ENCODE assay signal across 8 mouse cellular contexts in genomic region chr13:23449235-23450095, GRCm38 (mm10). TPM values are rescaled to one million over a fixed set of nuclear protein-coding genes. Genes with fewer than 3 reads are reported as not detected.
A peak's percentile ranks its signal among the peaks of the same experiment; 100 is the strongest.
DNase-seq lines count a peak whose midpoint lies in the region; ATAC-seq lines count a peak whose summit lies in the region.

No protein-coding gene starts in this region.

- H3K36me3 ChIP-seq in hindbrain, embryonic 11.5 days (ENCODE audit: control insufficient read depth, insufficient read depth, low read length), result no peaks in the 10 kb centered on the region
- no peaks in the 10 kb centered on the region for H3K36me3 ChIP-seq in midbrain, embryonic 16.5 days (ENCODE audit: control insufficient read depth, insufficient read depth, low read length)

- 1% methylated on average over 24 of the region's 24 CpGs for WGBS in hindbrain, embryonic 11.5 days
- under 1% methylated on average over 24 of the region's 24 CpGs for WGBS in midbrain, embryonic 16.5 days

- no peaks in the 10 kb centered on the region for H3K9me3 ChIP-seq in hindbrain, embryonic 11.5 days (ENCODE audit: control insufficient read depth, low read length)
- no peaks in the 10 kb centered on the region for H3K9me3 ChIP-seq in midbrain, embryonic 16.5 days (replicated peaks; ENCODE audit: control insufficient read depth, low read length, poor library complexity, severe bottlenecking)

- no peaks in the 10 kb centered on the region for H3K27me3 ChIP-seq in hindbrain, embryonic 11.5 days (ENCODE audit: control insufficient read depth, insufficient read depth, low read length)
- H3K27me3 ChIP-seq in midbrain, embryonic 16.5 days (ENCODE audit: control insufficient read depth, insufficient read depth, low read depth, low read length), result no peaks in the 10 kb centered on the region

- H3K4me3 ChIP-seq in hindbrain, embryonic 11.5 days (ENCODE audit: low read depth, low read length), result peak overlapping the region; percentile 46
- peak overlapping the region; percentile 56 for H3K4me3 ChIP-seq in midbrain, embryonic 16.5 days (ENCODE audit: low read depth, low read length)

- H3K9ac ChIP-seq in hindbrain, embryonic 11.5 days (ENCODE audit: low read depth, low read length), result peak overlapping the region; percentile 34; the same call in 1 of the 2 replicates
- peak overlapping the region; percentile 71 for H3K9ac ChIP-seq in midbrain, embryonic 16.5 days (ENCODE audit: low read depth, low read length)

- no peak for ATAC-seq in hindbrain, embryonic 11.5 days (ENCODE audit: low FRiP score)
- no peak for ATAC-seq in midbrain, embryonic 16.5 days

- peak; percentile 50 for DNase-seq in gastrocnemius, adult 18-20 months (ENCODE audit: low spot score)
- DNase-seq in gastrocnemius, postnatal 25 days, result no peak
- DNase-seq in adrenal gland, postnatal 36 days, result peak; percentile 61 to 73
- DNase-seq in fibroblast of lung, adult 2 months (ENCODE audit: low read depth), result peak; percentile 65
- peak; percentile 82 for DNase-seq in hindbrain, embryonic 11.5 days (ENCODE audit: low spot score)
- peak; percentile 88 for DNase-seq in liver
- peak; percentile 47 for DNase-seq in testis, postnatal 14 days (ENCODE audit: low spot score)

- H3K4me1 ChIP-seq in hindbrain, embryonic 11.5 days (replicated peaks; ENCODE audit: control insufficient read depth, insufficient read depth, low read length), result no peaks in the 10 kb centered on the region
- H3K4me1 ChIP-seq in midbrain, embryonic 16.5 days (ENCODE audit: control insufficient read depth, insufficient read depth, low read length), result peaks cover 11% of the 10 kb centered on the region

- peak overlapping the region; percentile 44 for H3K4me2 ChIP-seq in hindbrain, embryonic 11.5 days (replicated peaks; ENCODE audit: low read depth, low read length)
- H3K4me2 ChIP-seq in midbrain, embryonic 16.5 days (ENCODE audit: low read length), result peak overlapping the region; percentile 77

- no peak overlapping the region for H3K27ac ChIP-seq in hindbrain, embryonic 11.5 days (ENCODE audit: low read depth, low read length)
- no peak overlapping the region for H3K27ac ChIP-seq in midbrain, embryonic 16.5 days (ENCODE audit: low read length)

RNA-seq across cellular contexts. Expression of gene Btn1a1, which starts 16.2 kb away (rescaled TPM):
- not detected for total RNA-seq in gastrocnemius, adult 18-20 months (2021)
- total RNA-seq in gastrocnemius, postnatal 25 days (2021), result not detected
- total RNA-seq in adrenal gland, postnatal 36 days (2021), result not detected
- polyA plus RNA-seq in hindbrain, embryonic 11.5 days (2014; fragmentation: Nextera tagmentation; extraction: Ambion mirVana), result not detected in 2 replicates
- 0.10 and 0.31 TPM in 2 replicates for polyA plus RNA-seq in midbrain, embryonic 16.5 days (2015; fragmentation: Nextera tagmentation; extraction: Ambion mirVana)

RNA-seq across cellular contexts. Expression of gene Abt1, which starts 25.8 kb away (rescaled TPM):
- total RNA-seq in gastrocnemius, adult 18-20 months (2021), result 1 to 10 TPM; 3.8 to 4.2 TPM
- 1 to 10 TPM; 2.9 to 3.7 TPM for total RNA-seq in gastrocnemius, postnatal 25 days (2021)
- total RNA-seq in adrenal gland, postnatal 36 days (2021), result 1 to 10 TPM; 6.9 to 8.3 TPM
- 12.1 and 13.4 TPM in 2 replicates for polyA plus RNA-seq in hindbrain, embryonic 11.5 days (2014; fragmentation: Nextera tagmentation; extraction: Ambion mirVana)
- polyA plus RNA-seq in midbrain, embryonic 16.5 days (2015; fragmentation: Nextera tagmentation; extraction: Ambion mirVana), result 9.1 and 11.0 TPM in 2 replicates

RNA-seq across cellular contexts. Expression of gene Btn2a2, which starts 39.2 kb away (rescaled TPM):
- total RNA-seq in gastrocnemius, adult 18-20 months (2021), result not detected
- not detected for total RNA-seq in gastrocnemius, postnatal 25 days (2021)
- not detected for total RNA-seq in adrenal gland, postnatal 36 days (2021)
- 0.15 and 0.18 TPM in 2 replicates for polyA plus RNA-seq in hindbrain, embryonic 11.5 days (2014; fragmentation: Nextera tagmentation; extraction: Ambion mirVana)
- 0.15 TPM in 1 of 2 replicates, not detected in the other for polyA plus RNA-seq in midbrain, embryonic 16.5 days (2015; fragmentation: Nextera tagmentation; extraction: Ambion mirVana)
